Mouse (Mus musculus): ENCODE data around the gene Rab43.

- TF ChIP-seq GATA1 (IDR thresholded peaks at IDR 0.05; ENCODE audit: low read length) (no peak), TAL1 (IDR thresholded peaks at IDR 0.05; ENCODE audit: low read length) (no peak)
Observed at GRCm38 (mm10) chr6:87802462-87802861, 9.5 kb downstream of the Rab43 start.
